Mouse (Mus musculus) CH12.LX (cell line): ENCODE results near the gene Cd300a.

Experiments
- CTCF ChIP-seq, 2 experiments: IDR thresholded peaks in 1 of 2; conservative IDR thresholded peaks in 1 of 2; 2 replicates each; pipeline ENCODE4 v1.5.1; 2011 to 2012; ENCODE audit warnings: low read depth in 2 of 2, low read length in 2 of 2, improper control_type of control experiment in 1 of 2, inconsistent platforms in 1 of 2, mild to moderate bottlenecking in 1 of 2, moderate library complexity in 1 of 2
- ELF1 ChIP-seq: IDR thresholded peaks from 2 replicates; pipeline ENCODE4 v1.6.1; 2014; ENCODE audit warnings: low read depth, mild to moderate bottlenecking, inconsistent platforms, low read length, improper control_type of control experiment
- EP300 ChIP-seq: IDR thresholded peaks from 2 replicates; pipeline ENCODE4 v1.6.1; 2011; ENCODE audit warnings: low read length, improper control_type of control experiment
- GABPA ChIP-seq: IDR thresholded peaks from 2 replicates; pipeline ENCODE4 v1.6.1; 2012; ENCODE audit warnings: low read depth, low read length, improper control_type of control experiment, inconsistent platforms; ENCODE audit not compliant: insufficient replicate concordance
- HCFC1 ChIP-seq: IDR thresholded peaks from 2 replicates; pipeline ENCODE4 v1.6.1; 2012; ENCODE audit warnings: low read depth, mild to moderate bottlenecking, inconsistent platforms, low read length, improper control_type of control experiment
- MAZ ChIP-seq: IDR thresholded peaks from 2 replicates; pipeline ENCODE4 v1.6.1; 2012; ENCODE audit warnings: low read depth, mild to moderate bottlenecking, inconsistent platforms, low read length, improper control_type of control experiment, moderate library complexity
- MEF2A ChIP-seq: IDR thresholded peaks from 2 replicates; pipeline ENCODE4 v1.6.1; 2014; ENCODE audit warnings: low read depth, mild to moderate bottlenecking, inconsistent platforms, low read length, improper control_type of control experiment, borderline replicate concordance
- MXI1 ChIP-seq: IDR thresholded peaks from 2 replicates; pipeline ENCODE4 v1.6.1; 2011; ENCODE audit warnings: mild to moderate bottlenecking, low read depth, low read length, improper control_type of control experiment
- MYC ChIP-seq: IDR thresholded peaks from 2 replicates; pipeline ENCODE4 v1.6.1; 2011; ENCODE audit warnings: low read depth, mild to moderate bottlenecking, improper control_type of control experiment, low read length
- POLR2A ChIP-seq: IDR thresholded peaks from 2 replicates; pipeline ENCODE4 v1.6.1; 2011; ENCODE audit warnings: low read depth, mild to moderate bottlenecking, improper control_type of control experiment, low read length
- RAD21 ChIP-seq: IDR thresholded peaks from 2 replicates; pipeline ENCODE4 v1.6.1; 2011; ENCODE audit warnings: low read depth, mild to moderate bottlenecking, low read length, improper control_type of control experiment, moderate library complexity
- UBTF ChIP-seq: IDR thresholded peaks from 2 replicates; pipeline ENCODE4 v1.6.1; 2012; ENCODE audit warnings: low read depth, mild to moderate bottlenecking, inconsistent platforms, low read length, improper control_type of control experiment, moderate library complexity
- USF2 ChIP-seq: conservative IDR thresholded peaks from 2 replicates; pipeline ENCODE4 v1.6.1; 2011; ENCODE audit warnings: low read depth, low read length, improper control_type of control experiment
- ZNF384 ChIP-seq: IDR thresholded peaks from 2 replicates; pipeline ENCODE4 v1.6.1; 2012; ENCODE audit warnings: low read depth, low read length, improper control_type of control experiment, inconsistent platforms

- no peak for TF ChIP-seq POLR2A
- TF ChIP-seq CTCF (conservative IDR thresholded peaks at IDR 0.05 in 1 of 2, IDR thresholded peaks at IDR 0.05 in 1 of 2; ENCODE audit: low read depth in 2 of 2, low read length in 2 of 2) = peak; percentile 74 to 84
- no peak for TF ChIP-seq EP300
- TF ChIP-seq UBTF = no peak
- peak; percentile 74 for TF ChIP-seq RAD21
- no peak for TF ChIP-seq ELF1
- TF ChIP-seq USF2 = no peak
- TF ChIP-seq ZNF384 = no peak
- TF ChIP-seq GABPA = no peak
- no peak for TF ChIP-seq MXI1
- no peak for TF ChIP-seq MEF2A
- TF ChIP-seq MYC = no peak
- no peak for TF ChIP-seq MAZ
- TF ChIP-seq HCFC1 = no peak
These were observed 9.3 kb upstream of the Cd300a start for GRCm38 (mm10) chr11:114880589-114880988.
